Mouse (Mus musculus) CH12F3 (cell line): ENCODE results near the gene Pcnx.

Experiments
- in situ Hi-C: fragments of 300-500 bp; cut with MboI; formaldehyde crosslinking; loops from 2 replicates; pipeline ENCODE4 v1.14.3; 2020; ENCODE audit warnings: low sequenced_read_pairs

The Pcnx gene

GRCm38 (mm10) chr12:81859351-81860307 lies at the start of gene Pcnx:
Gene Pcnx (plus strand): TSS chr12:81860023.
- in situ Hi-C loops: no loop called here

- in situ Hi-C loops: no loop called here
Observed at GRCm38 (mm10) chr12:81810417-81810816, 49.4 kb upstream of the Pcnx start.

GRCm38 (mm10) chr12:81814742-81815141 lies 45.1 kb upstream of the Pcnx start:
- in situ Hi-C loops: no loop called here

- in situ Hi-C loops: no loop called here
Observed at GRCm38 (mm10) chr12:81816330-81817125, 43.3 kb upstream of the Pcnx start.

GRCm38 (mm10) chr12:81817126-81817505 lies 42.7 kb upstream of the Pcnx start:
- in situ Hi-C loops: no loop called here

GRCm38 (mm10) chr12:81820700-81821099 lies 39.1 kb upstream of the Pcnx start:
- in situ Hi-C loops: no loop called here

GRCm38 (mm10) chr12:81822176-81822575 lies 37.6 kb upstream of the Pcnx start:
- in situ Hi-C loops: no loop called here

GRCm38 (mm10) chr12:81822778-81823480 lies 36.9 kb upstream of the Pcnx start:
- in situ Hi-C loops: no loop called here

GRCm38 (mm10) chr12:81828355-81828754 lies 31.5 kb upstream of the Pcnx start:
- in situ Hi-C loops: no loop called here

GRCm38 (mm10) chr12:81832039-81832738 lies 27.6 kb upstream of the Pcnx start:
- in situ Hi-C loops: no loop called here

- in situ Hi-C loops: no loop called here
Observed at GRCm38 (mm10) chr12:81833094-81833493, 26.7 kb upstream of the Pcnx start.

GRCm38 (mm10) chr12:81836162-81836561 lies 23.7 kb upstream of the Pcnx start:
- in situ Hi-C loops: no loop called here

- in situ Hi-C loops: no loop called here
Observed at GRCm38 (mm10) chr12:81837463-81837862, 22.4 kb upstream of the Pcnx start.

GRCm38 (mm10) chr12:81839663-81840062 lies 20.2 kb upstream of the Pcnx start:
- in situ Hi-C loops: no loop called here

- in situ Hi-C loops: no loop called here
Observed at GRCm38 (mm10) chr12:81841046-81841445, 18.8 kb upstream of the Pcnx start.

- in situ Hi-C loops: no loop called here
Observed at GRCm38 (mm10) chr12:81843501-81843900, 16.3 kb upstream of the Pcnx start.

GRCm38 (mm10) chr12:81844572-81844971 lies 15.3 kb upstream of the Pcnx start:
- in situ Hi-C loops: no loop called here

GRCm38 (mm10) chr12:81844981-81845380 lies 14.8 kb upstream of the Pcnx start:
- in situ Hi-C loops: no loop called here

GRCm38 (mm10) chr12:81849629-81850028 lies 10.2 kb upstream of the Pcnx start:
- in situ Hi-C loops: no loop called here

- in situ Hi-C loops: no loop called here
Observed at GRCm38 (mm10) chr12:81852551-81852950, 7.3 kb upstream of the Pcnx start.

GRCm38 (mm10) chr12:81852977-81853376 lies 6.8 kb upstream of the Pcnx start:
- in situ Hi-C loops: no loop called here
